Mouse (Mus musculus): ENCODE data around the gene Klc2. TPM values are rescaled to one million over a fixed set of nuclear protein-coding genes. Genes with fewer than 3 reads are reported as not detected.

Klc2 gene
- total and polyA plus RNA-seq, 3 experiments = 5.9 to 12.0 (median 9.5) TPM

- no peak for TF ChIP-seq E2F4 (IDR thresholded peaks at IDR 0.05; ENCODE audit: insufficient replicate concordance, low read depth, low read length)
Measured at GRCm38 (mm10) chr19:5106731-5107191, 11.6 kb downstream of the Klc2 start, which contains the start of gene Rab1b (continued).

- dilution Hi-C loops (cut with MboI; ENCODE audit: extremely low pct_ligation_motif_present, extremely low pct_unique_long_range_greater_than_20kb, low sequenced_read_pairs) = no loop called here
- Histone ChIP-seq H3K79me2 (replicated peaks; ENCODE audit: control insufficient read depth, extremely low read depth, insufficient read depth, poor library complexity, severe bottlenecking) (peaks cover 5% of the 10 kb centered on the region; the same call in 1 of the 2 replicates), H3K27ac (ENCODE audit: insufficient read depth, low read depth) (no peak overlapping the region; the same call in 1 of the 2 replicates), H3K9ac (ENCODE audit: insufficient read depth, low read depth) (peak overlapping the region; percentile 84), H3K4me3 (replicated peaks in 1 of 3; ENCODE audit: low read depth in 2 of 3, low read length in 2 of 3, poor library complexity in 1 of 3) (peak overlapping the region; percentile 78 to 85 (median 81)), H3K4me2 (ENCODE audit: insufficient read depth, low read depth, poor library complexity, severe bottlenecking) (peak overlapping the region; percentile 88), H3K27me3 (replicated peaks) (no peaks in the 10 kb centered on the region), H3K36me3 (replicated peaks in 1 of 2; ENCODE audit: control insufficient read depth in 1 of 2, insufficient read depth in 1 of 2, low read length in 1 of 2) (peaks cover 46 to 73% of the 10 kb centered on the region in 2 experiments), H3K4me1 (ENCODE audit: control insufficient read depth in 1 of 2, insufficient read depth in 2 of 2) (peaks cover 6 to 22% of the 10 kb centered on the region in 2 experiments; a peak in 3 of 4 replicates), H3K9me3 (replicated peaks; ENCODE audit: low read length) (no peaks in the 10 kb centered on the region)
- TF ChIP-seq CHD1 (IDR thresholded peaks at IDR 0.05; ENCODE audit: low read depth, low read length) = 0 out of 2 replicates have a peak, but pooled peaks have one; percentile 37
- TF ChIP-seq KAT2A (IDR thresholded peaks at IDR 0.05; ENCODE audit: insufficient replicate concordance, low read length) = no peak
- no peak for DNase-seq (ENCODE audit: extremely low read depth)
- in situ Hi-C loops (cut with MboI; ENCODE audit: low pct_ligation_motif_present, low pct_unique_long_range_greater_than_20kb, low sequenced_read_pairs) = no loop called here
Measured at GRCm38 (mm10) chr19:5106074-5106473, 12.3 kb downstream of the Klc2 start.

- no peaks in the 10 kb centered on the region for H3K9me3 ChIP-seq (replicated peaks; ENCODE audit: low read length)
- in situ Hi-C loops (cut with MboI; ENCODE audit: low pct_ligation_motif_present, low pct_unique_long_range_greater_than_20kb, low sequenced_read_pairs) (no loop called here), dilution Hi-C loops (cut with MboI; ENCODE audit: extremely low pct_ligation_motif_present, extremely low pct_unique_long_range_greater_than_20kb, low sequenced_read_pairs) (no loop called here)
- no peak for DNase-seq (ENCODE audit: extremely low read depth)
- H3K27ac ChIP-seq (ENCODE audit: insufficient read depth, low read depth) = no peak within 1 kb of the TSS
- peak within 1 kb of the TSS; percentile 72 for H3K4me2 ChIP-seq (ENCODE audit: insufficient read depth, low read depth, poor library complexity, severe bottlenecking)
- no peaks in the 10 kb centered on the region for H3K27me3 ChIP-seq (replicated peaks)
- H3K36me3 ChIP-seq (replicated peaks in 1 of 2; ENCODE audit: control insufficient read depth in 1 of 2, insufficient read depth in 1 of 2, low read length in 1 of 2) = peaks cover 38 to 55% of the 10 kb centered on the region in 2 experiments
- H3K4me1 ChIP-seq (ENCODE audit: control insufficient read depth in 1 of 2, insufficient read depth in 2 of 2) = peaks cover 10% of the 10 kb centered on the region in 2 experiments; a peak in 3 of 4 replicates
- H3K9ac ChIP-seq (ENCODE audit: insufficient read depth, low read depth) = peak within 1 kb of the TSS; percentile 58
- no peak for TF ChIP-seq CTCF (conservative IDR thresholded peaks at IDR 0.05 in 1 of 2, IDR thresholded peaks at IDR 0.05 in 1 of 2; ENCODE audit: low read depth in 2 of 2, low read length in 2 of 2)
- TF ChIP-seq USF1 (IDR thresholded peaks at IDR 0.05; ENCODE audit: low read depth, low read length) = no peak
- no peak for TF ChIP-seq RAD21 (IDR thresholded peaks at IDR 0.05; ENCODE audit: low read depth, low read length)
- H3K4me3 ChIP-seq (replicated peaks in 1 of 3; ENCODE audit: low read depth in 2 of 3, low read length in 2 of 3, poor library complexity in 1 of 3) = peak within 1 kb of the TSS in 1 of 3 experiments; percentile 34
- H3K79me2 ChIP-seq (replicated peaks; ENCODE audit: control insufficient read depth, extremely low read depth, insufficient read depth, poor library complexity, severe bottlenecking) = no peaks in the 10 kb centered on the region
Measured at GRCm38 (mm10) chr19:5098363-5099143, 19.8 kb downstream of the Klc2 start, which contains the start of gene Cnih2. Cnih2 (minus strand) TSS chr19:5098521.
